Mouse (Mus musculus): Measurements from ENCODE around the gene Tcp11x2. TPM values are rescaled to one million over a fixed set of nuclear protein-coding genes. Genes with fewer than 3 reads are reported as not detected.

Tcp11x2 gene
- polyA plus RNA-seq (2014; fragmentation: Nextera tagmentation; extraction: Ambion mirVana) = not detected in 2 replicates

- no peaks in the 10 kb centered on the region for H3K36me3 ChIP-seq (replicated peaks; ENCODE audit: control insufficient read depth, insufficient read depth)
- DNase-seq (ENCODE audit: low spot score) (no peak), ATAC-seq (ENCODE audit: low FRiP score) (no peak)
- H3K9me3 ChIP-seq (ENCODE audit: control insufficient read depth, low read length) = no peaks in the 10 kb centered on the region
- no peak within 1 kb of the TSS for H3K4me3 ChIP-seq (replicated peaks; ENCODE audit: low read length)
- no peak within 1 kb of the TSS for H3K27ac ChIP-seq
- H3K27me3 ChIP-seq (ENCODE audit: control insufficient read depth, insufficient read depth, low read length) = no peaks in the 10 kb centered on the region; the same call in 1 of the 2 replicates
- no peak within 1 kb of the TSS for H3K4me2 ChIP-seq (replicated peaks)
- 59% methylated on average over 1 of the region's 1 CpGs for WGBS
- H3K9ac ChIP-seq = no peak within 1 kb of the TSS
- H3K4me1 ChIP-seq (replicated peaks; ENCODE audit: control insufficient read depth, insufficient read depth, low read length) = no peaks in the 10 kb centered on the region
Measured at GRCm38 (mm10) chrX:135693633-135694032, at the start of gene Tcp11x2. Gene Tcp11x2, minus strand, starts transcription at chrX:135693790.

- DNase-seq (ENCODE audit: low spot score) (no peak), ATAC-seq (ENCODE audit: low FRiP score) (no peak)
- peak overlapping the region; percentile 74 for H3K9ac ChIP-seq
- peak overlapping the region; percentile 55 for H3K4me2 ChIP-seq (replicated peaks)
- peaks cover 16% of the 10 kb centered on the region; the same call in 1 of the 2 replicates for H3K36me3 ChIP-seq (replicated peaks; ENCODE audit: control insufficient read depth, insufficient read depth)
- WGBS = 23% methylated on average over 7 of the region's 7 CpGs
- H3K4me1 ChIP-seq (replicated peaks; ENCODE audit: control insufficient read depth, insufficient read depth, low read length) = peaks cover 7% of the 10 kb centered on the region; the same call in 1 of the 2 replicates
- peaks cover under 1% of the 10 kb centered on the region for H3K27me3 ChIP-seq (ENCODE audit: control insufficient read depth, insufficient read depth, low read length)
- H3K9me3 ChIP-seq (ENCODE audit: control insufficient read depth, low read length) = no peaks in the 10 kb centered on the region
- peak overlapping the region; percentile 59 for H3K4me3 ChIP-seq (replicated peaks; ENCODE audit: low read length)
- H3K27ac ChIP-seq = peak overlapping the region; percentile 97
Measured at GRCm38 (mm10) chrX:135743056-135743355, 49.4 kb upstream of the Tcp11x2 start.

GRCm38 (mm10) chrX:135742304-135743055, 48.9 kb upstream of the Tcp11x2 start, which contains the start of the genes Armcx5 and Gprasp1:
Gene Armcx5, plus strand, starts transcription at chrX:135742733.
Gene Gprasp1, plus strand, starts transcription at chrX:135742733.
- DNase-seq (ENCODE audit: low spot score) = peak; percentile 88
- peak within 1 kb of the TSS; percentile 97 for H3K27ac ChIP-seq
- peaks cover 7% of the 10 kb centered on the region; the same call in 1 of the 2 replicates for H3K4me1 ChIP-seq (replicated peaks; ENCODE audit: control insufficient read depth, insufficient read depth, low read length)
- H3K4me2 ChIP-seq (replicated peaks) = peak within 1 kb of the TSS; percentile 55
- ATAC-seq (ENCODE audit: low FRiP score) = peak; percentile 98
- no peaks in the 10 kb centered on the region for H3K9me3 ChIP-seq (ENCODE audit: control insufficient read depth, low read length)
- peaks cover 16% of the 10 kb centered on the region; the same call in 1 of the 2 replicates for H3K36me3 ChIP-seq (replicated peaks; ENCODE audit: control insufficient read depth, insufficient read depth)
- peak within 1 kb of the TSS; percentile 59 for H3K4me3 ChIP-seq (replicated peaks; ENCODE audit: low read length)
- peaks cover 4% of the 10 kb centered on the region for H3K27me3 ChIP-seq (ENCODE audit: control insufficient read depth, insufficient read depth, low read length)
- H3K9ac ChIP-seq = peak within 1 kb of the TSS; percentile 74
- 17% methylated on average over 48 of the region's 48 CpGs for WGBS

GRCm38 (mm10) chrX:135738730-135739520, 45.3 kb upstream of the Tcp11x2 start:
- no peaks in the 10 kb centered on the region for H3K9me3 ChIP-seq (ENCODE audit: control insufficient read depth, low read length)
- H3K27ac ChIP-seq = no peak overlapping the region
- WGBS = 92% methylated on average over 2 of the region's 2 CpGs
- peaks cover 6% of the 10 kb centered on the region; the same call in 1 of the 2 replicates for H3K4me1 ChIP-seq (replicated peaks; ENCODE audit: control insufficient read depth, insufficient read depth, low read length)
- DNase-seq (ENCODE audit: low spot score) (no peak), ATAC-seq (ENCODE audit: low FRiP score) (no peak)
- H3K9ac ChIP-seq = no peak overlapping the region
- peaks cover 4% of the 10 kb centered on the region for H3K27me3 ChIP-seq (ENCODE audit: control insufficient read depth, insufficient read depth, low read length)
- H3K4me3 ChIP-seq (replicated peaks; ENCODE audit: low read length) = no peak overlapping the region
- H3K36me3 ChIP-seq (replicated peaks; ENCODE audit: control insufficient read depth, insufficient read depth) = no peaks in the 10 kb centered on the region
- H3K4me2 ChIP-seq (replicated peaks) = no peak overlapping the region

GRCm38 (mm10) chrX:135725161-135725560, 31.6 kb upstream of the Tcp11x2 start, which contains the start of gene Tmsb15a:
Gene Tmsb15a, minus strand, starts transcription at chrX:135725261.
- WGBS = 82% methylated on average over 10 of the region's 10 CpGs
- no peak within 1 kb of the TSS for H3K27ac ChIP-seq
- no peaks in the 10 kb centered on the region for H3K36me3 ChIP-seq (replicated peaks; ENCODE audit: control insufficient read depth, insufficient read depth)
- ATAC-seq (ENCODE audit: low FRiP score) (no peak), DNase-seq (ENCODE audit: low spot score) (no peak)
- H3K4me3 ChIP-seq (replicated peaks; ENCODE audit: low read length) = no peak within 1 kb of the TSS
- no peaks in the 10 kb centered on the region for H3K4me1 ChIP-seq (replicated peaks; ENCODE audit: control insufficient read depth, insufficient read depth, low read length)
- H3K9me3 ChIP-seq (ENCODE audit: control insufficient read depth, low read length) = no peaks in the 10 kb centered on the region
- H3K27me3 ChIP-seq (ENCODE audit: control insufficient read depth, insufficient read depth, low read length) = no peaks in the 10 kb centered on the region; the same call in 1 of the 2 replicates
- no peak within 1 kb of the TSS for H3K4me2 ChIP-seq (replicated peaks)
- H3K9ac ChIP-seq = no peak within 1 kb of the TSS

GRCm38 (mm10) chrX:135712845-135713244, 19.3 kb upstream of the Tcp11x2 start:
- Histone ChIP-seq H3K27ac (no peak overlapping the region), H3K9ac (no peak overlapping the region), H3K36me3 (replicated peaks; ENCODE audit: control insufficient read depth, insufficient read depth) (no peaks in the 10 kb centered on the region), H3K9me3 (ENCODE audit: control insufficient read depth, low read length) (no peaks in the 10 kb centered on the region), H3K4me2 (replicated peaks) (no peak overlapping the region), H3K4me3 (replicated peaks; ENCODE audit: low read length) (no peak overlapping the region), H3K4me1 (replicated peaks; ENCODE audit: control insufficient read depth, insufficient read depth, low read length) (no peaks in the 10 kb centered on the region), H3K27me3 (ENCODE audit: control insufficient read depth, insufficient read depth, low read length) (no peaks in the 10 kb centered on the region)
- ATAC-seq (ENCODE audit: low FRiP score) = no peak
- 85% methylated on average over 2 of the region's 2 CpGs for WGBS
- DNase-seq (ENCODE audit: low spot score) = no peak

- no peaks in the 10 kb centered on the region for H3K4me1 ChIP-seq (replicated peaks; ENCODE audit: control insufficient read depth, insufficient read depth, low read length)
- no peaks in the 10 kb centered on the region for H3K27me3 ChIP-seq (ENCODE audit: control insufficient read depth, insufficient read depth, low read length)
- no peaks in the 10 kb centered on the region for H3K9me3 ChIP-seq (ENCODE audit: control insufficient read depth, low read length)
- no peak overlapping the region for H3K4me3 ChIP-seq (replicated peaks; ENCODE audit: low read length)
- no peak overlapping the region for H3K27ac ChIP-seq
- DNase-seq (ENCODE audit: low spot score) (no peak), ATAC-seq (ENCODE audit: low FRiP score) (no peak)
- H3K36me3 ChIP-seq (replicated peaks; ENCODE audit: control insufficient read depth, insufficient read depth) = no peaks in the 10 kb centered on the region
- 50% methylated on average over 2 of the region's 2 CpGs for WGBS
- H3K9ac ChIP-seq = no peak overlapping the region
- no peak overlapping the region for H3K4me2 ChIP-seq (replicated peaks)
Measured at GRCm38 (mm10) chrX:135704349-135704748, 10.8 kb upstream of the Tcp11x2 start.

- no peak overlapping the region for H3K4me3 ChIP-seq (replicated peaks; ENCODE audit: low read length)
- DNase-seq (ENCODE audit: low spot score) (no peak), ATAC-seq (ENCODE audit: low FRiP score) (no peak)
- H3K27ac ChIP-seq = no peak overlapping the region
- H3K27me3 ChIP-seq (ENCODE audit: control insufficient read depth, insufficient read depth, low read length) = no peaks in the 10 kb centered on the region
- H3K9me3 ChIP-seq (ENCODE audit: control insufficient read depth, low read length) = no peaks in the 10 kb centered on the region
- H3K4me2 ChIP-seq (replicated peaks) = no peak overlapping the region
- no peaks in the 10 kb centered on the region for H3K4me1 ChIP-seq (replicated peaks; ENCODE audit: control insufficient read depth, insufficient read depth, low read length)
- no peaks in the 10 kb centered on the region for H3K36me3 ChIP-seq (replicated peaks; ENCODE audit: control insufficient read depth, insufficient read depth)
- no peak overlapping the region for H3K9ac ChIP-seq
- 96% methylated on average over 1 of the region's 1 CpGs for WGBS
Measured at GRCm38 (mm10) chrX:135703111-135703510, 9.5 kb upstream of the Tcp11x2 start.

GRCm38 (mm10) chrX:135687802-135688201, 5.8 kb downstream of the Tcp11x2 start:
- Histone ChIP-seq H3K4me2 (replicated peaks) (no peak overlapping the region), H3K36me3 (replicated peaks; ENCODE audit: control insufficient read depth, insufficient read depth) (no peaks in the 10 kb centered on the region), H3K27ac (no peak overlapping the region), H3K9ac (no peak overlapping the region), H3K4me3 (replicated peaks; ENCODE audit: low read length) (no peak overlapping the region), H3K9me3 (ENCODE audit: control insufficient read depth, low read length) (no peaks in the 10 kb centered on the region), H3K27me3 (ENCODE audit: control insufficient read depth, insufficient read depth, low read length) (no peaks in the 10 kb centered on the region), H3K4me1 (replicated peaks; ENCODE audit: control insufficient read depth, insufficient read depth, low read length) (no peaks in the 10 kb centered on the region)
- DNase-seq (ENCODE audit: low spot score) = no peak
- no peak for ATAC-seq (ENCODE audit: low FRiP score)
- WGBS = 70% methylated on average over 3 of the region's 3 CpGs
